Mouse (Mus musculus) erythroblast, embryonic 14.5 days (primary cell): Measurements from ENCODE around the gene Klre1. TPM values are rescaled to one million over a fixed set of nuclear protein-coding genes. Genes with fewer than 3 reads are reported as not detected.

Source experiments
- H3K27me3 ChIP-seq: 2 replicates; pipeline ENCODE4 v1.6.1; 2012; ENCODE audit warnings: inconsistent platforms; ENCODE audit not compliant: control insufficient read depth
- H3K36me3 ChIP-seq: 2 replicates; pipeline ENCODE4 v1.6.1; 2012; ENCODE audit warnings: mild to moderate bottlenecking, inconsistent platforms; ENCODE audit not compliant: control insufficient read depth
- H3K4me1 ChIP-seq: 2 replicates; pipeline ENCODE4 v1.6.1; 2012; ENCODE audit warnings: inconsistent platforms; ENCODE audit not compliant: control insufficient read depth
- H3K4me3 ChIP-seq: replicated peaks from 2 replicates; pipeline ENCODE3; 2012; ENCODE audit warnings: moderate library complexity, mild to moderate bottlenecking, inconsistent platforms
- H3K9me3 ChIP-seq: 2 replicates; pipeline ENCODE4 v1.6.1; 2012; ENCODE audit warnings: low read length, inconsistent platforms, mixed read lengths; ENCODE audit not compliant: control insufficient read depth
- GATA1 ChIP-seq: IDR thresholded peaks from 2 replicates; pipeline ENCODE4 v1.6.1; 2012; ENCODE audit warnings: low read length, inconsistent platforms, mixed read lengths
- TAL1 ChIP-seq: IDR thresholded peaks from 3 replicates; pipeline ENCODE4 v1.6.1; 2012; ENCODE audit warnings: low read length, inconsistent platforms, mixed read lengths
- polyA plus RNA-seq: library from polyadenylated mRNA; stranded (reverse); fragments of >175 nt; gene quantifications from 2 replicates; pipeline ENCODE4 v1.2.3, GENCODE M21; 2012

Klre1 gene
- polyA plus RNA-seq = not detected in 2 replicates

DNA sequence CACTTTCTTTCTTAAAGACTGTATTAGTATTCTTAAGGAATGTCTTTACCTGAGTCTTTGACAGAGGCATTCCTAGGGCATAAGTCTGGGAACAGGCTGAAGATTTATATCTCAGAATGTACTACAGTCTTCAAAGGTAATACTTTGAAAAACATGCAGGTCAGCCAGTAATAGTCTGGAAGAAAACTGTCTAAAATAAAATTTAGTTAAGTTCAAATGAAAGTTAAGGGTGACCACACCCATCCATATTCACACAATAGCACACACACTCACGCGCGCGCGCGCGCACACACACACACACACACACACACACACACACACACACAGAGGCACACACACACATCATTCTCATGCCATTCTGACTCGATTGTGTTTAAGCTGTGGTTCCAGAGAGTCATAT is at the start of gene Klre1:
Gene Klre1 (plus strand): TSS at position 301 of the 400 bp plus-strand sequence.
- no peak for TF ChIP-seq TAL1
- no peak for TF ChIP-seq GATA1
- no peak within 1 kb of the TSS for H3K4me3 ChIP-seq
- no peaks in the 10 kb centered on the region for H3K9me3 ChIP-seq
- H3K4me1 ChIP-seq = no peaks in the 10 kb centered on the region
- no peaks in the 10 kb centered on the region for H3K36me3 ChIP-seq
- no peaks in the 10 kb centered on the region for H3K27me3 ChIP-seq

DNA sequence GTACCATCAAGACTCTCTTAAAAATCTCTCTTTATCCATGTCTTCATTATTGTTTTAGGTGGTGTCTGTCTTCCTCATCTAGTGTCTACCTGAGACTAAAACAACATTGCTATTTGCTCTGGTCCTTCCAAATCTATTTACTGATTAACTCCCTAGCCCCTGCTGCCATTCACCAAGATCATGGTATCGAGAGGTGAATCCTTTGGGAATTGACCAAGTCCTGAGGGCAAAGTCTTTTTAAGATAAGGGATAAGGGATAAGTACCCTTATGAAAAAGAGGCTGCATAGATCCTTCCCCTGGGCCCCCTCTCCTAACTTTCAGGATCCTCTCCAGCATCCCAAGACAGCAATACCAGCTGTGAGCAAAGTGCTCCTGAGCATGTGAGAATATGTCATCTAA is 48.1 kb upstream of the Klre1 start:
- Histone ChIP-seq H3K4me1 (peaks cover 19% of the 10 kb centered on the region), H3K9me3 (no peaks in the 10 kb centered on the region), H3K27me3 (no peaks in the 10 kb centered on the region), H3K4me3 (no peak overlapping the region), H3K36me3 (peaks cover 2% of the 10 kb centered on the region)
- TF ChIP-seq TAL1 (no peak), GATA1 (no peak)

DNA sequence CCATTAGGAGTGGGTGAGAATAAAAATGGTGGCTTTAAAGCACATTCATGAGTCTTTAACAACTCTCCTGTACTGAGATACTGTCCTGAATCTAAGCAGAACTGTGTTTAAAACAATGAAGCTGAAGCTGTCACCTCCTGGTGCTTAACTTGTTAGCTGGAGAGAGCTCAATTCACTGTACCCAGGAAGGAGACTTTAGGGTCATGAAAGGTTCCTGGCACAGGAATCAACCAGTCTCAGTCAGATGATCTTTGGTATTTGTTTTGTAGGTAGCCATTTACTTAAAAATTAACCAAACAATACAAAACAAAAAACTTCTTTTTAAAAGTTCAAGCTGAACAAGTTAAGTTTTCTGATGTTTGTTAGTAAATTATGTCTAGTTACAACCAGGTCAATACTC is 47.4 kb upstream of the Klre1 start:
- no peak for TF ChIP-seq TAL1
- no peak for TF ChIP-seq GATA1
- no peak overlapping the region for H3K4me3 ChIP-seq

GRCm38 (mm10) chr6:129532556-129532941 is 45.2 kb upstream of the Klre1 start:
- H3K4me1 ChIP-seq = peaks cover 40% of the 10 kb centered on the region
- peaks cover 25% of the 10 kb centered on the region for H3K36me3 ChIP-seq
- no peaks in the 10 kb centered on the region for H3K9me3 ChIP-seq
- H3K27me3 ChIP-seq = no peaks in the 10 kb centered on the region
- TF ChIP-seq GATA1 = no peak
- TF ChIP-seq TAL1 = no peak
- peak overlapping the region; percentile 88 for H3K4me3 ChIP-seq

More for the DNA sequence above, 47.4 kb upstream of the Klre1 start:
- no peaks in the 10 kb centered on the region for H3K27me3 ChIP-seq
- peaks cover 8% of the 10 kb centered on the region for H3K36me3 ChIP-seq
- H3K9me3 ChIP-seq = no peaks in the 10 kb centered on the region
- H3K4me1 ChIP-seq = peaks cover 26% of the 10 kb centered on the region

GRCm38 (mm10) chr6:129532942-129533860 is 44.5 kb upstream of the Klre1 start, which contains the start of gene Gabarapl1:
Gene Gabarapl1 (plus strand): TSS chr6:129533160.
- H3K36me3 ChIP-seq = peaks cover 32% of the 10 kb centered on the region
- TF ChIP-seq TAL1 = no peak
- TF ChIP-seq GATA1 = no peak
- peaks cover 40% of the 10 kb centered on the region for H3K4me1 ChIP-seq

GRCm38 (mm10) chr6:129534057-129534456 is 43.6 kb upstream of the Klre1 start:
- Histone ChIP-seq H3K36me3 (peaks cover 40% of the 10 kb centered on the region), H3K4me3 (peak overlapping the region; percentile 88), H3K4me1 (peaks cover 40% of the 10 kb centered on the region), H3K9me3 (no peaks in the 10 kb centered on the region), H3K27me3 (no peaks in the 10 kb centered on the region)
- TF ChIP-seq TAL1 (no peak), GATA1 (no peak)

More at GRCm38 (mm10) chr6:129532942-129533860, 44.5 kb upstream of the Klre1 start, which contains the start of gene Gabarapl1:
- Histone ChIP-seq H3K9me3 (no peaks in the 10 kb centered on the region), H3K4me3 (peak within 1 kb of the TSS; percentile 88), H3K27me3 (no peaks in the 10 kb centered on the region)

DNA sequence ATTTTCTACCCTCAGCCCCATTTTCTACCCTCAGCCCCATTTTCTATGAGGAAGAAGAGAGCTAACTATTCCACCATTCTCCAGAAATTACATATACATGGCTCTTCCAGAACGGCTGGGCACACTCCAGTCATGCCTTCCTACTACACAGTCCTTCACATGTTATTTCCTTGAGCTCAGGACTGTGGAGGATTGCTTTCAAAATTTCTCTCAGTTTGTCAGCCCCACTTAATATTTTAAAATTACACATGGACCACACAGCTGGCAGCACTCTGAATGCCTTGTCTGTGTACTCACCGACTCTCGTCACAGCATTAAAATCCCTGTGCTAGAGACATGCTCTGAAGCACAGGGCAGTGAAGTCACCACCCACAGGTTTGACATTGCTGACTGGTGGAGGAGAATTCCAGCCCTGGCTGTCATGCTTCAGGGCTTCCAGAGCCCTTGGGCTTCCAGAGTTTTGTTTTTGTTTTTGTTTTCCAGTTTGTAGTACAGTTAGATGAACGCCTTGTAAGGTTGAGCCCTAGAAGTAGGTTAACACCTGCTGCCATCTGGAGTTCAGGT is 43.0 kb upstream of the Klre1 start:
- Histone ChIP-seq H3K4me1 (peaks cover 40% of the 10 kb centered on the region), H3K36me3 (peaks cover 47% of the 10 kb centered on the region), H3K4me3 (peak overlapping the region; percentile 88), H3K9me3 (no peaks in the 10 kb centered on the region), H3K27me3 (no peaks in the 10 kb centered on the region)
- no peak for TF ChIP-seq TAL1
- no peak for TF ChIP-seq GATA1

GRCm38 (mm10) chr6:129535723-129536122 is 42.0 kb upstream of the Klre1 start:
- Histone ChIP-seq H3K4me1 (peaks cover 40% of the 10 kb centered on the region), H3K4me3 (peak overlapping the region; percentile 88), H3K9me3 (no peaks in the 10 kb centered on the region), H3K27me3 (no peaks in the 10 kb centered on the region), H3K36me3 (peaks cover 57% of the 10 kb centered on the region)
- no peak for TF ChIP-seq GATA1
- no peak for TF ChIP-seq TAL1

- Histone ChIP-seq H3K4me3 (no peak overlapping the region), H3K27me3 (no peaks in the 10 kb centered on the region), H3K9me3 (no peaks in the 10 kb centered on the region), H3K36me3 (peaks cover 80% of the 10 kb centered on the region), H3K4me1 (peaks cover 30% of the 10 kb centered on the region)
- TF ChIP-seq GATA1 = no peak
- no peak for TF ChIP-seq TAL1
These were observed 39.1 kb upstream of the Klre1 start for GRCm38 (mm10) chr6:129538555-129538954.
